Mouse (Mus musculus) left cerebral cortex, postnatal 10 days (tissue): Measurements from ENCODE around the gene Tra2a. TPM values are rescaled to one million over a fixed set of nuclear protein-coding genes. Genes with fewer than 3 reads are reported as not detected.
A peak's percentile ranks its signal among the peaks of the same experiment; 100 is the strongest.
"Not testable (repeated sequence)": the region's sequence is repeated elsewhere in the genome, so short reads cannot be mapped to it uniquely, and the experiment has no call there.

Experiments
- DNase-seq, 2 experiments: peaks; one replicate each; pipeline ENCODE4 v3.0.0; 2021 to 2022; ENCODE audit warnings: low spot score in 2 of 2, mixed read lengths in 1 of 2; ENCODE audit errors: extremely low spot score in 1 of 2
- intact Hi-C: fragments of 180-260 bp; cut with DNase I; formaldehyde crosslinking; loops from one replicate; pipeline ENCODE4 v1.15.1; 2025
- total RNA-seq, 2 experiments: library from RNA; stranded (reverse); gene quantifications; 2 replicates each; pipeline ENCODE4 v1.2.3; 2021

The Tra2a gene
- total RNA-seq, result 10 to 100 TPM; 66.7 to 68.8 TPM

GRCm38 (mm10) chr6:49263847-49264243 lies at the start of gene Tra2a:
Tra2a (minus strand) TSS chr6:49264033.
- peak; percentile 94 to 97 for DNase-seq
- intact Hi-C loops, result no loop called here

GRCm38 (mm10) chr6:49298286-49298685 lies 34.5 kb upstream of the Tra2a start:
- intact Hi-C loops, result no loop called here
- no peak for DNase-seq

GRCm38 (mm10) chr6:49282122-49282521 lies 18.3 kb upstream of the Tra2a start:
- intact Hi-C loops, result no loop called here
- no peak for DNase-seq

GRCm38 (mm10) chr6:49280942-49281341 lies 17.1 kb upstream of the Tra2a start:
- intact Hi-C loops, result no loop called here

GRCm38 (mm10) chr6:49275296-49275695 lies 11.5 kb upstream of the Tra2a start:
- intact Hi-C loops, result no loop called here
- no peak for DNase-seq

More at GRCm38 (mm10) chr6:49280942-49281341, 17.1 kb upstream of the Tra2a start:
- no peak for DNase-seq

GRCm38 (mm10) chr6:49274416-49275091 lies 10.7 kb upstream of the Tra2a start:
- no peak for DNase-seq
- intact Hi-C loops, result no loop called here

- intact Hi-C loops, result no loop called here
Observed at GRCm38 (mm10) chr6:49273934-49274333, 10.1 kb upstream of the Tra2a start.

GRCm38 (mm10) chr6:49272863-49273262 lies 9.0 kb upstream of the Tra2a start:
- no peak for DNase-seq
- intact Hi-C loops, result no loop called here

More at GRCm38 (mm10) chr6:49273934-49274333, 10.1 kb upstream of the Tra2a start:
- DNase-seq, result no peak

GRCm38 (mm10) chr6:49271815-49272214 lies 8.0 kb upstream of the Tra2a start:
- DNase-seq, result no peak
- intact Hi-C loops, result no loop called here

GRCm38 (mm10) chr6:49269923-49270322 lies 6.1 kb upstream of the Tra2a start:
- intact Hi-C loops, result loop anchor here (2.0 to 5.0 kb wide), 2 partner anchors 49 to 127 kb away; partner anchors contain the start of genes Ccdc126 and Stk31
- peak in 1 of 2 experiments; percentile 23 for DNase-seq

GRCm38 (mm10) chr6:49269200-49269599 lies 5.4 kb upstream of the Tra2a start:
- peak; percentile 64 to 77 for DNase-seq
- intact Hi-C loops, result loop anchor here (2.0 to 5.0 kb wide), 2 partner anchors 50 to 128 kb away; partner anchors contain the start of genes Ccdc126 and Stk31

- DNase-seq, result no peak
- intact Hi-C loops, result loop anchor here (2.0 to 5.0 kb wide), 2 partner anchors 51 to 130 kb away; partner anchors contain the start of genes Ccdc126 and Stk31
Observed at GRCm38 (mm10) chr6:49267686-49268085, 3.9 kb upstream of the Tra2a start.

- intact Hi-C loops, result loop anchor here (5.0 kb wide), 1 partner anchor 132 kb away; the partner anchor contains the start of gene Stk31
Observed at GRCm38 (mm10) chr6:49265207-49265606, 1.4 kb upstream of the Tra2a start.

GRCm38 (mm10) chr6:49264446-49264845 lies 613 bp upstream of the Tra2a start:
- intact Hi-C loops, DNase-seq: not testable (repeated sequence)

More at GRCm38 (mm10) chr6:49265207-49265606, 1.4 kb upstream of the Tra2a start:
- DNase-seq, result not testable (repeated sequence)

- intact Hi-C loops, result no loop called here
- DNase-seq, result peak; percentile 12 to 68
Observed at GRCm38 (mm10) chr6:49263081-49263846, 569 bp downstream of the Tra2a start.

GRCm38 (mm10) chr6:49262421-49262820 lies 1.4 kb downstream of the Tra2a start:
- intact Hi-C loops, result no loop called here
- peak in 1 of 2 experiments; percentile 19 for DNase-seq

GRCm38 (mm10) chr6:49259711-49260110 lies 4.1 kb downstream of the Tra2a start:
- intact Hi-C loops, result no loop called here
- no peak for DNase-seq

GRCm38 (mm10) chr6:49257880-49258279 lies 6.0 kb downstream of the Tra2a start:
- intact Hi-C loops, result no loop called here
- no peak for DNase-seq

GRCm38 (mm10) chr6:49252207-49252606 lies 11.6 kb downstream of the Tra2a start:
- no peak for DNase-seq
- intact Hi-C loops, result no loop called here

- intact Hi-C loops, result no loop called here
- no peak for DNase-seq
Observed at GRCm38 (mm10) chr6:49251199-49251598, 12.6 kb downstream of the Tra2a start.
